Mouse (Mus musculus): ENCODE data around the gene Gm49661.
A peak's percentile ranks its signal among the peaks of the same experiment; 100 is the strongest.

Gene Gm49661

GRCm38 (mm10) chr8:84969241-84970134 is at the start of gene Gm49661, which contains the start of the genes Prdx2 and Rnaseh2a:
Gene Gm49661 (minus strand): TSS chr8:84969433.
Gene Prdx2 (plus strand): TSS chr8:84969587.
Gene Rnaseh2a (minus strand): TSS chr8:84969767.
- no peak for DNase-seq (ENCODE audit: low read depth, low spot score)

GRCm38 (mm10) chr8:85017209-85017608 is 48.0 kb upstream of the Gm49661 start:
- DNase-seq (ENCODE audit: low read depth, low spot score): no peak

GRCm38 (mm10) chr8:85016724-85017123 is 47.5 kb upstream of the Gm49661 start:
- DNase-seq (ENCODE audit: low read depth, low spot score): no peak

- DNase-seq (ENCODE audit: low read depth, low spot score): no peak
Observed at GRCm38 (mm10) chr8:85014431-85014830, 45.2 kb upstream of the Gm49661 start, which contains the start of gene Best2. Gene Best2 (minus strand): TSS chr8:85014531.

DNA sequence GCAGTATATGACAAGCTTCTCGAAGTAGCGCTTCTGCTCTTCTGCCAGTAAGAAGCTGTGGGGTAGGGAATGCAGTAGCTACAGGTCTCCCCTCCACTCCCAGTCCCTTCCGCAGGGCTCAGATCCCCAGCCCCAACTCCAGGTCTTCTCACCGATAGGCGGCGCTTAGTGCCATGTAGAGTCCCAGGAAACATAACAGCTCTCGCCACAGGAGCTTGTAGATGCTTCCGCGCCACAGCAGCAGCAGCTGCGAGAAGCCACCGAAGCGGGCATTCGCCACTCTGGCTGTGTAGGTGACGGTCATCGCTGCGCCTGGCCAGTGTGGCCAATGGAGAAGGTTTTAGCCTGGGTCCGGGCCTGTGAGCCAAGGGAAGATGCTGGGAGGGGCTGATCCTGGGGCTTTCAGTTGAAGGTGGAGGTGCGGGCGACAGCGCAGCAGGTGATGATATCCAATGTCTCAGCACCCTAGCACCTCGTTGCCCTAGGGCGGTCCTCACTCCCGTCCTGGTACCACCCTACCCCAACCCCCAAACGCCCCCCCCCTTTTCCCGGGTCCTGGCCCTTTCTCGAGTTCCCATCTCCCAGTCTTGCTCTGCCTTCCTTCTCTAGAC is 44.1 kb upstream of the Gm49661 start:
- peak; percentile 73 for DNase-seq (ENCODE audit: low read depth, low spot score)

DNA sequence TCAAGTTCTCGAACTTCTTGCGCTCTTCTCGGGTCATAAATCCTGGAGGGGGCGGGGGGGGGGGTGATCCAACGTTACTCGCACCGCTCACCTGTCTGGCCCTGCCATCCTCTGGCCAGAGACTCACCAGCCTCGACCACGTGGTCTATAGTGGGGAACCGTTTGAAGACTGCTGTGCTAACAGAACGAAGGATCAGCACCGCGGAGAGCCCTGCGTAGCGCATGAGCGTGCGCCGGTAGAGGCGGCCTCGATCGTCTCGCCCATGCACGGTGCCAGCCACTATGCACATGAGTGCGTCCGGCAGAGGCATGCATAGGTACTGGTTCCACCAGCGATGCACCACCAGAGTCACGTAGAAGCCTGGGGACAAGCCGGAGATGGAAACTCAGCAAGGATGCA is 42.0 kb upstream of the Gm49661 start:
- no peak for DNase-seq (ENCODE audit: low read depth, low spot score)

- DNase-seq (ENCODE audit: low read depth, low spot score): no peak
Observed at GRCm38 (mm10) chr8:85007686-85008085, 38.5 kb upstream of the Gm49661 start.

GRCm38 (mm10) chr8:84997649-84998295 is 28.5 kb upstream of the Gm49661 start:
- DNase-seq (ENCODE audit: low read depth, low spot score): peak; percentile 85

DNA sequence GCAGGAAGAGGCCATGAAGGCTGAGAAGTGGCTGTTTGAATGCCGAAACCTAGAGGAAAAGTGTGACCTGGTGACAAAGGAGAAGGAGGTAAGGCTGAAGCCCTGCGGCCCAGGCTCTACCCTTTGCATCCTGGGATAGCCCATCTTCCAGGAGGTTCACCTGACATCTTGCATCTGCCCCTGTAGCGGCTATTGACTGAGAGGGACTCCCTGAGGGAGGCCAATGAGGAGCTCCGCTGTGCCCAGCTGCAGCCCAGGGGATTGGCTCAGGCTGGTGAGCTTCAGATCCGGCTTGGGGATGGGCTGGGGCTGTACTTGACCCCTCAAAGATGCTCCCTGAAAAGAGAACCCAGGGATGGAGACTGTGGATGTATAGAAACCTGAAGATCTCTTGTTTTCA is 27.7 kb upstream of the Gm49661 start:
- DNase-seq (ENCODE audit: low read depth, low spot score): no peak

DNA sequence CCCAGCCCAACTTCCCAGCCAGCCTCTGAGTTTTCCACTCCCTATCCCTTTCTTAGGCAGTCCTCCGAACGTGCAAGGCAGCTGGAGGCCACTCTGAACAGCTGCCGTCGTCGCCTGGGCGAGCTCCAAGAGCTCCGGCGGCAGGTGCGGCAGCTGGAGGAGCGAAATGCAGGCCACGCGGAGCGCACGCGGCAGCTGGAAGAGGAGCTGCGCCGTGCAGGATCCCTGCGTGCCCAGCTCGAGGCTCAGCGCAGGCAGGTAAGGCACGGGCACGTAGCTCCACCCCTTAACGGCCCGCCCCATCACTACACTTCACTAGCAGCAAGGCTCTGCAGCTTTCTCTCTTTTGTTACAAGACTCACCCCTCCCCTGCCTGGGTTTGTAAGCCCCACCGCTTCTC is 26.4 kb upstream of the Gm49661 start:
- DNase-seq (ENCODE audit: low read depth, low spot score): no peak

- DNase-seq (ENCODE audit: low read depth, low spot score): no peak
Observed at GRCm38 (mm10) chr8:84994375-84994774, 25.1 kb upstream of the Gm49661 start.

GRCm38 (mm10) chr8:84990836-84991235 is 21.6 kb upstream of the Gm49661 start:
- no peak for DNase-seq (ENCODE audit: low read depth, low spot score)

GRCm38 (mm10) chr8:84990349-84990748 is 21.1 kb upstream of the Gm49661 start, which contains the start of gene Hook2:
Gene Hook2 (plus strand): TSS chr8:84990603.
- DNase-seq (ENCODE audit: low read depth, low spot score): peak; percentile 99

- DNase-seq (ENCODE audit: low read depth, low spot score): peak; percentile 92
Observed at GRCm38 (mm10) chr8:84989810-84990209, 20.6 kb upstream of the Gm49661 start.

DNA sequence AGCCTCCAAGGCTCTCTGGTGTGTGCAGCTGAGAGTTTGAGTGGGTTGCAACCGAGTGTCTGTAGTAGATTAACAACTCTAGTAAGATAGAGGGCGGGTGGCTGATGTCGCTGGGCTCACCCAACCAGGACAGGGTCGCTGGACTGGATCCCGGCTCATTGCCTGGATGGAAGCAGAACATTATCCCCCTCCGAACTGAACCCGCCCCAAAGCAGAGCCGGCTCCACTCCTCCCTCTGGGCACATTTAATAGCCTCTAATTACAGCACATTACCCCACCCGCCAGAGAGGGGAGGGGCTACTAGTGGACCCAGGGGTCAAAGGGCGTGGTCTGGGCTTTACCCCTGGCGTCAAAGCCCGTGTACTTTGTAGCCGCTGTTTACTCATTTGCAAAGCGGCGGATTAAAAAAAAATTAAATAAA is 20.1 kb upstream of the Gm49661 start:
- no peak for DNase-seq (ENCODE audit: low read depth, low spot score)

DNA sequence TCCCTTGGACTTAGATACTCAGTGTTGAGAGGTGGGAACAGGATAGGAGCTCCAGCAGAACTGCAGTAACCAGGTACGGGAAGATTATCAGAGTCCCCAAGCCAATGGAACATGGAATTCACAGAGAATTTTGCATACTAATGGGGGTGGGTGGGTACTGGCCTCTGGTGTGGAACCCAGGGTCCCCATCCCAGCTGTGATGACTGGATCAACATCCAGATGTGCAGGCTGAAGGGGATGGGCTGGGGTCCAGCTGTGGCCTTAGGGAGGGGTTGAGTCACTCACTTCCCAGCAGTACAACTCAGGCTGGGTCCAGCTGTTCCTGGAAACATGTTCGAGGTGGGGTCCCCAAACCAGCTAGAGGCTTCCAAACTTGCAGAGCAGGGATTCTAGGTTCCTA is 18.7 kb upstream of the Gm49661 start:
- DNase-seq (ENCODE audit: low read depth, low spot score): no peak

DNA sequence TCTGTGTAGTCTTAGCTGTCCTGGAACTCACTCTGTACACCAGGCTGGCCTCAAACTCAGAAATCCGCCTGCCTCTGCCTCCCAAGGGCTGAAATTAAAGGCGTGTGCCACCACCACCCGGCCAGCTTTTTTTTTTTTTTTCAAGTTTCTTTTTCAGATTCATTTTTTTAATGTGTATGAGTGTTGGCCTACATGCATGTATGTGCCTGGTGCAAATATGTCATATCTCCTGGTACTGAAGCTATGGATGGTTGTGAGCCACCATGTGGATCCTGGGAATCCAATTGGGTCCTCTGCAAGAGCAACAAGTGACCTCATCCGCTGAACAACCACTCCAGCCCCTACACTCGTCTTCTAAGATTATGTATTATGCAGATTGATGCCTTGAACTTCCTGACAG is 18.2 kb upstream of the Gm49661 start:
- DNase-seq (ENCODE audit: low read depth, low spot score): no peak

- DNase-seq (ENCODE audit: low read depth, low spot score): no peak
Observed at GRCm38 (mm10) chr8:84986379-84986945, 17.2 kb upstream of the Gm49661 start.

DNA sequence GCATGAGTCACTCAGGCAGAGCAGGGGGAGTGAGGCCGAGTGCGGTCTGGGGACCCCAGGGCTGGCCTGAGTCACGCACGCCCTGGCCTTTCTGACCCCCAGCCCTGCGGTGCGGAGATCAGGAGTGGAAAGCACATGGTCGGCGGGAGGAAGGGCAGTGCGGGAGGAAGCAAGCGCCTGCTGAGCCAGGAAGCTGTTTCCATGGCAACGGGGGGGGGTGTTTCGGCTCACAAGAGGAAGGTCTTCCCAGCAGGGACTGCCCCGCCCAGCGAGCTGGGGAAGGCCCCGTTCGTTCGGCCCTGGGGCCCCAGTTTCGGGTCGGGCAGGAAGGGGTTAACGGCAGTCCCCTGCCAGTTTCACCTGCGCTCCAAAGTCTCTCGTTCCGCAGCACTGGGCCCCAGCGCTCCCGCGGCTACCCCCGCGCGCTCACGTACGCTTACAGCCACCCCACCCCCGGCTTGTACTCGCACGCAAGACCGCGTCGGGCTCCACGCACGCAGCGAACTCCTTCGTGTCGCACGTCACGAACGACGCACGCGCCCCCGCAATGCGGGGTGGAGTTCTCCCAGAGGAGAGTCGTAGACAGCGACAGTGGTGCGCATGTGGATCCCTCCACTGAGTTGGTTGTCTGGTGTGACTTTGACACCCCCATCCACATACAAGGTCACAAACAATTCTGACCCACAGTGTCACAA is 16.6 kb upstream of the Gm49661 start:
- DNase-seq (ENCODE audit: low read depth, low spot score): peak; percentile 85

DNA sequence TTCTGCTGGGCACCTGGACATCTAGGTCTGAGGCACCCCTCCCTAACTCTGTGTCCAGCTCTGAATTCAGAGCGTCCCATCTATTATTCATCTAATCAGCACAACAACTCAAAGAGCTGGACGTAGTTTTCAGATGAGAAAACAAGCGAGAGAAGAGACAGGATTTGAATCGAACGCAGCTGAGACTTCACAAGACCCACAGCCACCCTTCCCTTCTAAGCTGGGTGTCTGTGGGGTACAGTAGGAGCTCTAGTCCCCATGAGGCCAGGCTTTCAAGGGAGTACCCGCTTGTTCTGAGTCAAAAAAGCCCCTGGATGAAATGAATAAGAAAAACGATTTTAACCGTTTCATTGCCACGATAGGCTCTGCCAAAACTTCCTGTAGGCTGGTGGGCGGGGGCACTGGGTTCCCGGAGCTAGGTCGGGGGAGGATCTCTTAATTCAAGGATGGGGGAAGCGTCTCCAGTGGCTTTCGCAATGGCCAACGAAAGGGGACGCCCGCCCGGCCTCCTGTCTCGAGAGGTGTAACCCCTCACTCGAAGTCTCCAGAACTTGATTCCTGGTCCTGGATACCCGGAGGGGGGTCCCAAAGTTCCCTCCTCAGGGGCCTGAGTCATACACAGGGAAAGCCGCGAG is 15.9 kb upstream of the Gm49661 start:
- no peak for DNase-seq (ENCODE audit: low read depth, low spot score)
